Mouse (Mus musculus) gastrocnemius, postnatal 14 days (tissue): ENCODE data around the gene Onecut1. TPM values are rescaled to one million over a fixed set of nuclear protein-coding genes. Genes with fewer than 3 reads are reported as not detected.

Experiments
- total RNA-seq, 2 experiments: library from RNA; stranded (reverse); gene quantifications; 2 replicates each; pipeline ENCODE4 v1.2.3; 2021

The Onecut1 gene
- total RNA-seq, 2 experiments from 2014 or later = not detected

Other genes starting within 250 kb of the Onecut1 start
- 10 to 100 TPM; 21.3 to 31.1 TPM for gene Fam214a, start 91.0 kb downstream of the Onecut1 start, total RNA-seq
- gene Arpp19, start 175.7 kb downstream of the Onecut1 start, total RNA-seq = 100 to 1,000 TPM; 117 to 122 TPM
- 10 to 100 TPM; 12.2 to 14.1 TPM for gene Myo5a, start 209.1 kb downstream of the Onecut1 start, total RNA-seq